Mouse (Mus musculus): ENCODE measurements around the gene Papola. TPM values are rescaled to one million over a fixed set of nuclear protein-coding genes. Genes with fewer than 3 reads are reported as not detected.

Papola gene
- polyA plus RNA-seq, 1 experiment from 2014 or later: 283 TPM

- peaks cover 26% of the 10 kb centered on the region for H3K4me1 ChIP-seq
- DNase-seq (ENCODE audit: low spot score): no peak
- H3K27me3 ChIP-seq (replicated peaks; ENCODE audit: low read depth, poor library complexity, severe bottlenecking): peaks cover 49% of the 10 kb centered on the region
Observed at GRCm38 (mm10) chr12:105875112-105875511, 90.6 kb downstream of the Papola start.

GRCm38 (mm10) chr12:105876521-105876920 is 92.0 kb downstream of the Papola start:
- Histone ChIP-seq H3K36me3 (replicated peaks) (no peaks in the 10 kb centered on the region), H3K4me3 (no peak overlapping the region), H3K27ac (replicated peaks) (no peak overlapping the region), H3K27me3 (replicated peaks; ENCODE audit: low read depth, poor library complexity, severe bottlenecking) (peaks cover 35% of the 10 kb centered on the region), H3K9me3 (peaks cover 12% of the 10 kb centered on the region; the same call in 1 of the 2 replicates), H3K4me1 (peaks cover 26% of the 10 kb centered on the region)
- 76% methylated on average over 11 of the region's 11 CpGs for WGBS
- no peak for DNase-seq (ENCODE audit: low spot score)

More at GRCm38 (mm10) chr12:105875112-105875511, 90.6 kb downstream of the Papola start:
- Histone ChIP-seq H3K36me3 (replicated peaks) (no peaks in the 10 kb centered on the region), H3K9me3 (peaks cover 12% of the 10 kb centered on the region; the same call in 1 of the 2 replicates), H3K4me3 (no peak overlapping the region), H3K27ac (replicated peaks) (no peak overlapping the region)
- WGBS: 29% methylated on average over 17 of the region's 17 CpGs

GRCm38 (mm10) chr12:105876931-105877330 is 92.4 kb downstream of the Papola start:
- whole genome bisulfite sequencing: 79% methylated on average over 13 of the region's 13 CpGs
- Histone ChIP-seq H3K36me3 (replicated peaks) (no peaks in the 10 kb centered on the region), H3K27ac (replicated peaks) (no peak overlapping the region), H3K9me3 (peaks cover 12% of the 10 kb centered on the region; the same call in 1 of the 2 replicates), H3K4me3 (no peak overlapping the region), H3K4me1 (peaks cover 26% of the 10 kb centered on the region), H3K27me3 (replicated peaks; ENCODE audit: low read depth, poor library complexity, severe bottlenecking) (peaks cover 32% of the 10 kb centered on the region)
- no peak for DNase-seq (ENCODE audit: low spot score)

- DNase-seq (ENCODE audit: low spot score): no peak
- WGBS: 88% methylated on average over 5 of the region's 5 CpGs
- Histone ChIP-seq H3K9me3 (peaks cover 12% of the 10 kb centered on the region; the same call in 1 of the 2 replicates), H3K27me3 (replicated peaks; ENCODE audit: low read depth, poor library complexity, severe bottlenecking) (peaks cover 32% of the 10 kb centered on the region), H3K36me3 (replicated peaks) (no peaks in the 10 kb centered on the region), H3K27ac (replicated peaks) (no peak overlapping the region), H3K4me3 (no peak overlapping the region), H3K4me1 (peaks cover 22% of the 10 kb centered on the region)
Observed at GRCm38 (mm10) chr12:105878746-105879145, 94.3 kb downstream of the Papola start.

GRCm38 (mm10) chr12:105883799-105884514 is 99.5 kb downstream of the Papola start:
- Histone ChIP-seq H3K36me3 (replicated peaks) (no peaks in the 10 kb centered on the region), H3K4me1 (peaks cover 10% of the 10 kb centered on the region), H3K27me3 (replicated peaks; ENCODE audit: low read depth, poor library complexity, severe bottlenecking) (peaks cover 7% of the 10 kb centered on the region; the same call in 1 of the 2 replicates), H3K27ac (replicated peaks) (no peak overlapping the region), H3K4me3 (no peak overlapping the region), H3K9me3 (peaks cover 12% of the 10 kb centered on the region; the same call in 1 of the 2 replicates)
- WGBS: 82% methylated on average over 12 of the region's 12 CpGs
- DNase-seq (ENCODE audit: low spot score): no peak

- 0 out of 2 replicates have a peak, but pooled peaks cover 4% of the 10 kb centered on the region for H3K9me3 ChIP-seq
- no peaks in the 10 kb centered on the region for H3K36me3 ChIP-seq (replicated peaks)
- WGBS: 46% methylated on average over 22 of the region's 22 CpGs
- H3K27me3 ChIP-seq (replicated peaks; ENCODE audit: low read depth, poor library complexity, severe bottlenecking): peaks cover 7% of the 10 kb centered on the region; the same call in 1 of the 2 replicates
- no peak overlapping the region for H3K4me3 ChIP-seq
- peaks cover 10% of the 10 kb centered on the region for H3K4me1 ChIP-seq
- no peak overlapping the region; the same call in 1 of the 2 replicates for H3K27ac ChIP-seq (replicated peaks)
- peak; percentile 41 for DNase-seq (ENCODE audit: low spot score)
Observed at GRCm38 (mm10) chr12:105884515-105885323, 100.2 kb downstream of the Papola start.

Small RNA genes lying within 50 kb of the gene (microRNA-seq; reads per million reads assigned to microRNA genes)
- gene Gm22120: not detected

Other genes with a start within 250 kb of the Papola start
- gene Bdkrb2, start 221.5 kb upstream of the Papola start, polyA plus RNA-seq (2016; fragmentation: Nextera tagmentation; extraction: Ambion mirVana): 0.53 and 0.82 TPM in 2 replicates
- 0.11 and 0.15 TPM in 2 replicates for gene Bdkrb1, start 181.6 kb upstream of the Papola start, polyA plus RNA-seq (2016; fragmentation: Nextera tagmentation; extraction: Ambion mirVana)
- 37.0 and 39.3 TPM in 2 replicates for gene Gskip, start 99.9 kb upstream of the Papola start, polyA plus RNA-seq (2016; fragmentation: Nextera tagmentation; extraction: Ambion mirVana)
- 13.0 and 14.3 TPM in 2 replicates for gene Atg2b, start 99.5 kb upstream of the Papola start, polyA plus RNA-seq (2016; fragmentation: Nextera tagmentation; extraction: Ambion mirVana)
- 0.15 and 0.26 TPM in 2 replicates for gene Ak7, start 78.7 kb upstream of the Papola start, polyA plus RNA-seq (2016; fragmentation: Nextera tagmentation; extraction: Ambion mirVana)
- 113 and 115 TPM in 2 replicates for gene Vrk1, start 225.5 kb downstream of the Papola start, polyA plus RNA-seq (2016; fragmentation: Nextera tagmentation; extraction: Ambion mirVana)

Data from embryonic facial prominence, embryonic 10.5 days (tissue).